Mouse (Mus musculus): ENCODE measurements around the gene Heatr4.

Gene Heatr4

DNA sequence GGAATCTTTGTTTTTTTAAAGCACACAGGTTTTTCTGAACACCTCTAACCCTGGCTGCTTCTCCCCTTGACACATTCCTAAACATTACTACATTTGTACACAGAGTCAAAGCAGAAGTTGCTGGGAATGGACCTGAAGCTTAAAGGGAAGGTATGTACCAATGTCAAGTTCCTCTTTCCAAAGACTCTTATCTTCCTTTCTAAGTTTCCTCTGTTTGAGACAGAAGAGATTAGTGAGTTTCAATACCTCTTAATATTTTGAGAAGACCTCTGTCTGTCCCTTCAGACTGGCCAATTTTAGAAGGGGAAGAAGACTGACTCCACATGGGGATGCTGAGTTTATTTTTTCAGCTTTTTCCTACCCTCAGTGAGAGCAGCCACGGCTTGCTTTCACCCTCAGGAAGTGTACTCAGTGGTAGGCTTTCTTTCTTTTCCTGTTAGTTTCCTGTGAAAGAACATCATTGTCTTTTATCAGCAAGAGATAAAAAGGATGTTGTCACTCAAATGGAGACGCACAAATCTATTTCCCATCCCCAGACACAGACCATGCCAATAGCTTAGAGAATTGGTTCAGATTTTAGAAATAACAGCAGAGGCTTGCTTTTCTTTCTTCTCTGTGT lies 55.4 kb downstream of the Heatr4 start:
- no peak for DNase-seq

DNA sequence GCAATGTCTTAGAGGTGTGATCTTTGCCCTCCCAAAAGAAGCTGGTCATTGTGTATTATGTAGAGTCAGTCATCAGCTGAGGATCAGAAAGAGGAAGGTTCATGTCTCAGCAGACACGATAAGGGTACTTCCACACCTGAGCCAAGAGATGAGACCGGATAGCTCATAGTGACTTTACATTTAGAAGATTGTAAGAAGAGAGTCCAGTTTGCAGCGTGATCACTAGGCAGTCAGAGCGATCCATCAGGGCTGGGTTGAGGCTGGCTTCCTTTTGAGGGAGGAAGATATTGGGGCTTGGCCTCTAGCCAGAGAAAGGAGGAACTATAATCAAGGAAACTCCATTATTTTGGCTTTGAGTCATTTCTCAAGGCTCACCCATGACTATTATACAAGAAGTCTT lies 56.9 kb downstream of the Heatr4 start:
- no peak for DNase-seq

DNA sequence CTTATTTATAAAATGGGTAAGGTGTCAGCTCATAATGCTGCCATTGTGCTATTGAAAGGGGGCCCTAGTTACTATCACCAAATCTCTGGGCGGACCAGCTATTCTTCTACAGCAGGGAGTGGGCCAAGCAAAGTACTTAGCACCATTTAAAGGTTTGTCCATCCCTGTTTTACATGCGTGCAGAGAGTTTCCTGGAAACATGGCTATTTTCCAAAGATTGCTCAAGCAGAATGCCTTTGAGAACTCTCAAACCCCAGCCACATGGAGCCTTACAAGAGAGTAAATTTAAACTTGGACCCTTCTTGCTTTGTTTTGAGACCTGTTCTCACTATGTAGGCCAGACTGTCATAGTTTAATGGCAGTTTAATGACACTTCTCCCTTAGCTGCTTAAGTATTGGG lies 58.6 kb downstream of the Heatr4 start:
- no peak for DNase-seq

DNA sequence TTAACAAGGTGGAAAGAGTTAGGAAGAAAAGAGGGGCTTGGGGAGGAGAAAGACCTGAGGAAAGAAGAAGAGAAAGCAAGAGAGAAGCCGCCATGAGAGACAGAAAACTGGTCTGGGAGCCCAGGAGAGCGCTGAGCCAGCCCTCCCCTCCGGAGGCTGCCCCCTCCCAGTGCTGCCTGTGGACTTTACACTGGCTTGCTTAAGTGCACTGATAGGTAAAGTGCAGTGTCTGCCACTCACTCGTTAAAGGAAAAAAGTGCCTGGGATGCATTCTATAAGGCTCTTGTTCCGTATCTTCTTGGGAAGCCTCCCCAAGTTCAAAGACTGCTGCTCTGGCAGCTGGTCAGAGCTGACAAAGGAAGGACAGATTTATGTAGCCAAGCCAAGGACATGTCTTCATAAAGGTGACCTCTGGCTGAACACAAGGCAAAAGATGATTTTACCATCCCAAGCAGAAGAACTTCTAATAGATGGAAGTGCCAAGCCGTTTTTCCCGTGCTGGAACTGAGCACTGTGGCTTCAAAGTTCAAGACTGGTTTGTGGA lies 59.4 kb downstream of the Heatr4 start:
- no peak for DNase-seq

DNA sequence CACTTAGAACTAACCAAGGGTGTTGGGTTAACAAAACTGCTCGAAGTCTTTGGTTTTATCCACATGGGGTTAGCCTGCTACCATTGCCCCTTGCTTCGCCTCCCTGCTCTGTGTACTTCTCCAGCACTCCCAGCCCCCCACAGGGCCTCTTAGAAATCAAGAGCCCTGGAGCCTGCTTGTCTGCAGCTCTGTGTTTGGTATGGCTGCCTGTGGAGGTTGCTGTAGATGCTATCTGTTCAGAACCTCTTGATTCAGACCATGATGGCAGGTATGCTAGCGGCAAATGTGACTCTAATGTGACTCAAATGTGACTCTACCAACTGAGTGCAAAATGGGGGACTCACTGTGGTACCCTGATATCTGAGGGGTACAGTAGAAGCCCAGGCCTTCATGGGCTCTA lies 60.3 kb downstream of the Heatr4 start:
- DNase-seq = no peak

DNA sequence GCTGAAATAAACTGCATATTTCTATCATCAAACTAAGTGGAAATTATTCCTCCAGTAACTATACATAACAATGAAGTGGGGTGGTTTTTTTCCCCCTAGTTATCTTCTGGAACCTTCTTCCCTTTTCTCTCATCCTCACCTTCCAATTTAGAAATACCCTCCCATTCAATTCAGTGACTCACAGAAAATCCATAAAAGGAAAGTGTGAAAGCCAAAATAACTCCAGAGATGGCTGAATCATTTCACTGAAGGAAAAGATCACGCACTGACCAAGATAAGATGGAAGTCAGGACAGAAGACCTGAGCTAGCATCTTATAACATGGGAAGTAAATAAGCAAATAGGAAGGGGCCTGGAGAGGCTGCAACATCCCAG lies 61.2 kb downstream of the Heatr4 start:
- no peak for DNase-seq

DNA sequence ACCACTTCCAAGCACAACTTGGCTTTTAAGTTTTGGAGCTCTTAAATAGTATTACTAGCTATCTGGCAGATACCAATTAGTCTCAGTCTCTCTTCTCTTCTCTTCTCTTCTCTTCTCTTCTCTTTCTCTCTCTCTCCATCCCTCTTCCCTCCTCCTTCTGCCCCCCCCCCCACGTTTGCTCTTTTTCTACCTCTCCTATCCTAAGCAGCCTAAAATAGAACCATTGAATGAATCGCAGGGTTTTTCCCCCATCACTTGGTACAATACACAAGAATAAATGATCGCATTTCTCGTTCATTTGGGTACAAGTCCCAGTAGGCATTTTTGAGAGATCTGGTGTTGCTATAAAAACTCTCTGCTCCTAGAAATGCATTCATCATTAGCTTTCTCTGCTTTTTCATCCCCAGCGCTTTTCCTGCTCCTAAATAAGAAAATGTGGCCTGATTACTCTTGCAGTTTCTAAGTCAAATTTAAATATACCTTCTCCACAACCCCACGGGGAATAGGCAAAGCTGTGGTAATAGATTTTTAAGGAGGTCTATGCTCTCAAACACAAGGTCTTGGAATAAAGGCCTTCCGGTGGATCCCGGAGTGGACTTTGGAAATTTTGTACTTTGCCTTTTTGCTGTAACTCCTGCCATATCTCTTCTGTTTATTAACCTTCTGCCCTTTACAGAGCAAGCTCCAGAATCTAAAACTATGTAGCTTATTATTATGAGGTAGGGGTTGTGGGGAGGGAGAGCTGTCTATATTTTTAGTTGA lies 61.7 kb downstream of the Heatr4 start:
- DNase-seq = no peak

DNA sequence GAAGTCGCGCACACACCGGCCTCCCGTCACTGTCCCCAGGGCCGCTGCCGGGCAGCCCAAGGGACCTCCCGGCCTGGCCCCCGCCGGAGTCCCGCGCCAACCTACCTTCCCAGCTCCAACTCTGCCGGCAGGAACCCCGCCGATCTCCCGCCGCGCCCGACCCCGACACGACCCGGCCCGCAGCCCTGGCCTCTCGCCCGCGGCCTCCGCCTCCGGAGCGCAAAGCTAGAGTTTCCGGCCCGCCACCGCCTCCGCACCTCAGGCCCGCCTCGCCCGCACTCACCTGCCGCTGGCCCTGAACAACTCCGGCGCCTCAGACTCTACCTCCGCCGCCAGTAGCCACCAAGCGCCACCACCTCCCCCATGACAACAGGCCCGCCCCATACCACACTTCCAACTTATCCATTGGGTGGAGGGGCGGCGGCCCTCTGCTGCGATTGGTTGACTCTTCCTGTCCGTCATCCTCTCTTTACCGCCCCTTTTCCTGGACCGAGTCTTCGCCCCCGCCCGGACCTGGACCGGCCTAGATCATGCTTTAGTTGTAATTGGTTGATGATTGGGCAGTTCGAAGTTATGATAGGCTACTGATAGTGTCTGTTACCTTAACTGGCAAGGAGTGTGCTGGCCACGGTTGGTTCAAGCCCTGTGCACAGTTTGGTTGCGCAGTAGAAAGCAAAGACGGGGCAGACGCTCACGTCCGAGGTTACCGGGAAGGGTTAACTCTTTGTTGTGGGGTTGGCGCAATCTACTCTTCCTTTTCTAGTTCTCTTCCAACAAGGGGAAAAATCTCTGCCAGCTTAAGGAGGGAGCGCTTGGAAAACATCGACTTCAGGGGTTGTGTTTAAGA lies 62.9 kb downstream of the Heatr4 start, which contains the start of gene Numb:
Gene Numb, minus strand, starts transcription at position 400 of the 847 bp plus-strand sequence.
- DNase-seq = peak; percentile 100

DNA sequence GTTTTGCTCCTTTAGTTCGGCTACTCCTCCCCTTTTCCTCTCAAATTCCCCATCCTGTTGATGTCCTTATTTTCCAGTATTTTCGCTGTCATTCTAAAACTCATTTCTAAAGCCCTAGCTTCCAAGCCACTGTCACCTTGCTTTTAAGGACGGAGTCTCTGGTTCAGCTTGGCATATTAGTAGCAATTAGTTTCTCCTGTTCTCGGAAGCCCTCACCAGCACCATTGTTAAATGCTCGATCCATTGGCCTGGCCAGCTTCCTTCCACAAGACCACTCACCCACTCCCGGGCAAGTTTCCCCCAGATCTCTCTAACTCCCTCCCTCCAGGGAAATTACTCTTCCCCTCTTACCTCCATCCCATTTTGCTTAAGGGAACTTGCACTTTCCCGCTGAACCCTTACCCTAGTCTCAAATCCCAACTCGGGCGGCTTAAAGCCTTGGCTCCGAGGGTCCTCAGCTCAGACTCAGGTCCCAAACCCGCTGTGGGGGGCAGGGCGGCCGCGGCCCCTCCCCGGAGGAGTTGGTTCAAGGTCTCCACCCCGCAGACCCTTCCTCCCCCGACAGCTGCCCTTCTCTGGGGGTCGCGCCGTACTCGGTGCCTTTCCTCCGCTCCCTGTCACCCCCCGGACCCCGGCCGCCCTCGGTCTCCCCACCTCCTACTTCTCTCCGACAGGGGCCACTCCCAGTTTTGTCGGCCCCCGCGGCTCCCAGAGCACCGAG lies 63.8 kb downstream of the Heatr4 start:
- peak; percentile 72 for DNase-seq

DNA sequence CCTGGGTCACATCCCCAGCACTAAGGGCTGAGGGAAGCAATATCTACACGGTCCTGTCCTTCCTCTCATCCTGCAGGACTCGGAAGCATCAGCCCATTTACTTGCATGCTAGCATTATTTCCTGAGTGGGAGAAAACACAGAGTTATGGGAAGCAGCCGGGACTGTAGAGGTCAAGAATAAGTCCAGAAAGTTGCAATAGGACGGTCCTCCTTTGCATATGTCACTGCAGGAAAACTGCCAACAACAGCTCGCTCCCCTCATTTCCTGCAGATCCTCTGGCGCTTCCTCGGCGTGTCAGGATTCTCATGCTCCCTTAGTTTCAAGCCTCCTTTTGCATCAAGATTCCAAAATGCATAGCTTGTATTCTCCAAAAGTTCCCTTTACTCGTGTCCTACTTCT lies 67.8 kb downstream of the Heatr4 start:
- peak; percentile 52 for DNase-seq

DNA sequence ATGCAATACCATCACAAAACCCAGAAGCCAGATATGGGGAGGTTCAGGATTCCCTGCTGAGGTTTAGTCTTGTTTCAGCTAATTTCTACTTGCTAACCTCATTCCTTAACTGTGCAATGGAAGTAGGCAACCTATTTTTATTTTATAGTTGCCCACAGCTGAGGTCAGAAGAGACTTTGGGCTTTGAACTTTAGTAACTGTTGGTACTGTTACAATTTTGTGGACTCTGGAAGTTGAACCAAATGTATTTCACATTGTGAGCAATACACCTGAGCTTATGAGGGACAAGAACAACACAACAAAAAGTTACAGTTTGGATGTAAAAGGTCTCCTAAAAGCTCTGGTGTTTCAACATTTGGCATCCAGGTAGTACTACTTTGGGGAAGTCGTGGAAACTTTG lies 69.9 kb downstream of the Heatr4 start:
- DNase-seq = no peak

DNA sequence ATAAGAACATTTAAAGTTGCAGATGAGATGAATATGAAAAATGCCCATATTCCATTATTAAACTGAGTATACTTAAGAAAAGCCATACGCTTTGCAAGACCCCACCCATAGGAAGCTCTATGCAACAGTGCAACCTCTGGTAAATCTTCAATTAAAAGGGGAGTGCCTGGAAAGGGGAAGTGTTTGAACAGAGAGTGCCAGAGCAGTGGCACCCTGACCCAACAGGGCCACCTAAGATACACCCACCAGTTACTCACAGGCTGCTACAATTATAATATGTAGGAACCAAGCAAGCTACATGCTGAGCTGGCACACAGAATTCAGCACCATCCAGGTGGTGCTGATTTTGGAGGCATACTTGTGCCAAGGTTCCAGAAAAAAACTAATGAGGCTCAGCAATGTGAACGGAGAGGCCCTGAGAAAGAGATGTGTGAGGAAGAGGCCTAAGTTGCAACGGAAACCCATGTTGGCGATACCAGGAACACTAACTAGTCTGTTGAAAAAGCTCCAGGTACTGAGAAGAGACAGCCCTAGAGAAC lies 70.4 kb downstream of the Heatr4 start:
- DNase-seq = peak; percentile 84

DNA sequence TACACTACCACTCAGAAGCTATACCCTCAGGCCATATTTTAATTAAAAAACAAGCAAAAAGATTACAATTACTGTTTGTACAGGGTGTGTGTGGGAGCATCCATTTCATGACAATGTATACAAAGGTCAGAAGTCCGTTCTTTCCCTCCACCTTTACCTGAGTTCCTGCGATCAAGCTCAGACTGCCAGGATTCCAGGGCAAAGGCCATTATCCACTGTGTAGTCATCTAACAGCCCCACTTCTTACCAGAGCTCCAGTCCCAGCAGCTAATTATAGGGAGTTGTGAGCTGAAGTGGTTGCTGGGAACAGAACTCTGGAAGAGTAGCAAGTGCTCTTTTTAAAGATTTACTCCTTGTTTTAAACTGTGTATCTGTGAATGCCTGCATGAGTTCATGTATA lies 74.2 kb downstream of the Heatr4 start:
- DNase-seq = no peak

Data from cerebellum, adult 11-12 months (tissue).